Mouse (Mus musculus): ENCODE data around the gene Ppp3ca.

The Ppp3ca gene

GRCm38 (mm10) chr3:136893596-136894402 is 223.9 kb downstream of the Ppp3ca start:
- in situ Hi-C loops (cut with MboI; ENCODE audit: low sequenced_read_pairs) = loop anchor here (25.0 kb wide), 1 partner anchor 1006 kb away; no protein-coding TSS in a partner anchor

- in situ Hi-C loops (cut with MboI; ENCODE audit: low sequenced_read_pairs) = loop anchor here (25.0 kb wide), 1 partner anchor 1008 kb away; no protein-coding TSS in a partner anchor
These were observed 225.6 kb downstream of the Ppp3ca start for GRCm38 (mm10) chr3:136895498-136895897.

- in situ Hi-C loops (cut with MboI; ENCODE audit: low sequenced_read_pairs) = loop anchor here (25.0 kb wide), 1 partner anchor 1009 kb away; no protein-coding TSS in a partner anchor
These were observed 226.4 kb downstream of the Ppp3ca start for GRCm38 (mm10) chr3:136896276-136896675.

GRCm38 (mm10) chr3:136899744-136900143 is 229.8 kb downstream of the Ppp3ca start:
- in situ Hi-C loops (cut with MboI; ENCODE audit: low sequenced_read_pairs) = loop anchor here (25.0 kb wide), 1 partner anchor 1012 kb away; no protein-coding TSS in a partner anchor

- in situ Hi-C loops (cut with MboI; ENCODE audit: low sequenced_read_pairs) = no loop called here
These were observed 231.1 kb downstream of the Ppp3ca start for GRCm38 (mm10) chr3:136900986-136901385.

GRCm38 (mm10) chr3:136902776-136903175 is 232.9 kb downstream of the Ppp3ca start:
- in situ Hi-C loops (cut with MboI; ENCODE audit: low sequenced_read_pairs) = no loop called here

- in situ Hi-C loops (cut with MboI; ENCODE audit: low sequenced_read_pairs) = no loop called here
These were observed 235.7 kb downstream of the Ppp3ca start for GRCm38 (mm10) chr3:136905577-136905976.

- in situ Hi-C loops (cut with MboI; ENCODE audit: low sequenced_read_pairs) = no loop called here
These were observed 239.6 kb downstream of the Ppp3ca start for GRCm38 (mm10) chr3:136909534-136909933.

- in situ Hi-C loops (cut with MboI; ENCODE audit: low sequenced_read_pairs) = no loop called here
These were observed 241.4 kb downstream of the Ppp3ca start for GRCm38 (mm10) chr3:136911276-136911675.

- in situ Hi-C loops (cut with MboI; ENCODE audit: low sequenced_read_pairs) = no loop called here
These were observed 247.2 kb downstream of the Ppp3ca start for GRCm38 (mm10) chr3:136917080-136917479.

GRCm38 (mm10) chr3:136933071-136933470 is 263.1 kb downstream of the Ppp3ca start:
- in situ Hi-C loops (cut with MboI; ENCODE audit: low sequenced_read_pairs) = no loop called here

- in situ Hi-C loops (cut with MboI; ENCODE audit: low sequenced_read_pairs) = no loop called here
These were observed 271.0 kb downstream of the Ppp3ca start for GRCm38 (mm10) chr3:136940733-136941601.

- in situ Hi-C loops (cut with MboI; ENCODE audit: low sequenced_read_pairs) = no loop called here
These were observed 271.6 kb downstream of the Ppp3ca start for GRCm38 (mm10) chr3:136941602-136941926.

- in situ Hi-C loops (cut with MboI; ENCODE audit: low sequenced_read_pairs) = no loop called here
These were observed 275.6 kb downstream of the Ppp3ca start for GRCm38 (mm10) chr3:136945550-136945949.

GRCm38 (mm10) chr3:136946662-136947061 is 276.7 kb downstream of the Ppp3ca start:
- in situ Hi-C loops (cut with MboI; ENCODE audit: low sequenced_read_pairs) = no loop called here

GRCm38 (mm10) chr3:136948142-136948541 is 278.2 kb downstream of the Ppp3ca start:
- in situ Hi-C loops (cut with MboI; ENCODE audit: low sequenced_read_pairs) = no loop called here

- in situ Hi-C loops (cut with MboI; ENCODE audit: low sequenced_read_pairs) = no loop called here
These were observed 281.9 kb downstream of the Ppp3ca start for GRCm38 (mm10) chr3:136951792-136952191.

- in situ Hi-C loops (cut with MboI; ENCODE audit: low sequenced_read_pairs) = no loop called here
These were observed 282.9 kb downstream of the Ppp3ca start for GRCm38 (mm10) chr3:136952822-136953221.

GRCm38 (mm10) chr3:136955043-136955442 is 285.1 kb downstream of the Ppp3ca start:
- in situ Hi-C loops (cut with MboI; ENCODE audit: low sequenced_read_pairs) = no loop called here

GRCm38 (mm10) chr3:136960314-136960713 is 290.4 kb downstream of the Ppp3ca start:
- in situ Hi-C loops (cut with MboI; ENCODE audit: low sequenced_read_pairs) = no loop called here

- in situ Hi-C loops (cut with MboI; ENCODE audit: low sequenced_read_pairs) = no loop called here
These were observed 296.9 kb downstream of the Ppp3ca start for GRCm38 (mm10) chr3:136966786-136967185.

- in situ Hi-C loops (cut with MboI; ENCODE audit: low sequenced_read_pairs) = no loop called here
These were observed 297.6 kb downstream of the Ppp3ca start for GRCm38 (mm10) chr3:136967510-136967909.
